Mouse (Mus musculus) MEL (cell line): ENCODE results near the gene Slc25a44.

Source experiments
- CTCF ChIP-seq, 3 experiments: IDR thresholded peaks in 2 of 3; conservative IDR thresholded peaks in 1 of 3; 2 replicates each; pipeline ENCODE4 v1.5.1; 2011 to 2012; ENCODE audit warnings: low read length in 3 of 3, low read depth in 2 of 3, mild to moderate bottlenecking in 2 of 3, improper control_type of control experiment in 1 of 3, inconsistent platforms in 1 of 3, mixed read lengths in 1 of 3, moderate library complexity in 1 of 3; ENCODE audit not compliant: control insufficient read depth in 1 of 3, insufficient read depth in 1 of 3, poor library complexity in 1 of 3, severe bottlenecking in 1 of 3
- E2F4 ChIP-seq: IDR thresholded peaks from 2 replicates; pipeline ENCODE4 v1.6.1; 2011; ENCODE audit warnings: low read depth, low read length, improper control_type of control experiment, borderline replicate concordance
- KAT2A ChIP-seq: conservative IDR thresholded peaks from 2 replicates; pipeline ENCODE4 v1.6.1; 2012; ENCODE audit warnings: low read depth, low read length, improper control_type of control experiment, inconsistent platforms
- TAL1 ChIP-seq: IDR thresholded peaks from 2 replicates; pipeline ENCODE4 v1.6.1; 2012; ENCODE audit warnings: mild to moderate bottlenecking, inconsistent platforms, low read length, moderate library complexity, mixed read lengths

DNA sequence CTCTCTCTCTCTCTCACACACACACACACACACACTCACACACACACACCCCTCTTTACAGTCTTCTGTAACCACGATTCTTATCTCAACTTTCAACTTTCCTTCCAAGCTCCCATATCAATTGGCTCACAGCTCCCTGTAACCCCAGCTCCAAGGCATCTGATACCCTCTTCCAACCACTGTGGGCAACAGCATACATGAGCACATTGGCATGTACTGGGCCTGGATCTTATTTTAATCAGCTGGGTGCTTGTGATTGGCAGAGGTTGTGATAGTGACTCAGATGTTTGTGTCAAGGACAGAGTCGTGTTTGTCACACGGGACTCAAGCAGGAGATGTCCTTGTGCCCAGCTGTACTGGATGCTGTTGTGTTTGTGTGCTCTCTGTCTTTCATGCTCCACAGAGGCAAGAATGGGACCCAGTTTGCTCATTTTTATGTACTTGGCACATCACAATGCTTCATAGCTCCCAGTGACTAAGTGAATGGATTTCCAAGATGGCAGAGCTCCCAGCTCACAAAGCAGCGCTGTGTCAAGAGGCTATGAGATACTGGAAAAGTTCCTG, 2.5 kb upstream of the Slc25a44 start:
- TF ChIP-seq TAL1 = no peak
- no peak for TF ChIP-seq KAT2A
- no peak for TF ChIP-seq E2F4
- TF ChIP-seq CTCF (IDR thresholded peaks at IDR 0.05 in 2 of 3, conservative IDR thresholded peaks at IDR 0.05 in 1 of 3; ENCODE audit: control insufficient read depth in 1 of 3, insufficient read depth in 1 of 3, low read depth in 2 of 3, low read length in 3 of 3, poor library complexity in 1 of 3, severe bottlenecking in 1 of 3) = no peak
